Mouse (Mus musculus) brain, embryonic 14.5 days (tissue): ENCODE data around the gene Col23a1.

ENCODE experiments used
- CTCF ChIP-seq: fragments of 200-500 bp; IDR thresholded peaks from 2 replicates; pipeline ENCODE4 v1.5.1; 2012; ENCODE audit warnings: inconsistent platforms, mild to moderate bottlenecking, moderate library complexity, borderline replicate concordance; ENCODE audit not compliant: insufficient read depth, insufficient read length; ENCODE audit errors: extremely low read depth
- POLR2A ChIP-seq: fragments of 200-500 bp; IDR thresholded peaks from 2 replicates; pipeline ENCODE4 v1.6.1; 2012; ENCODE audit warnings: mild to moderate bottlenecking, inconsistent platforms, borderline replicate concordance; ENCODE audit not compliant: poor library complexity, insufficient read depth, insufficient read length, severe bottlenecking; ENCODE audit errors: extremely low read depth

- TF ChIP-seq POLR2A (no peak), CTCF (no peak)
These were observed 48.7 kb downstream of the Col23a1 start for GRCm38 (mm10) chr11:51338416-51338815.
